Mouse (Mus musculus): ENCODE measurements around the gene Ctsd.

DNA sequence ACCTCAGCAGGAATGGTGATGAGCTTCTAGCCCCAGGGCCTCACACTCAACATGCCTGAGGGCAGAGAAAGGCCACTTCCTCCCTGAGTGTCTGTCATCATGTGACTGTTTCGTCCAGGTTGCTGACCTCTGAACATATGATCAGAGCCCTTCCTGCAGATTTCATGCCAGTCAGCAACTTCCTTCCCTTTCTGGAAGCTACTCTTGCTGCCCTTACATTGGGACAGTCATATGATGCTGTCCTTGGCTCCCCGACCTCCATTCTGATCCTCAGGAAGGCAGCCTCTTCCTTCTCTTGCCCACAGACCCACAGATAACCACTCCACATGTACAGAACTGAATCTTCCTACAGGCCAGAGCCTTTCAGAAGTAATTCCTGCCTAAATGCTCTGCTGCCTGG is 10.2 kb upstream of the Ctsd start:
- TF ChIP-seq POLR2A (IDR thresholded peaks at IDR 0.05; ENCODE audit: borderline replicate concordance, insufficient read depth, low read length) (no peak), CTCF (IDR thresholded peaks at IDR 0.05; ENCODE audit: borderline replicate concordance, insufficient read depth, low read depth, low read length) (no peak)
